Mouse (Mus musculus) right cerebral cortex, postnatal 4 days (tissue): ENCODE data around the gene Faap20.

Experiments used
- DNase-seq: peaks from one replicate; pipeline ENCODE4 v3.0.0-alpha.2; 2022

Faap20 gene

DNA sequence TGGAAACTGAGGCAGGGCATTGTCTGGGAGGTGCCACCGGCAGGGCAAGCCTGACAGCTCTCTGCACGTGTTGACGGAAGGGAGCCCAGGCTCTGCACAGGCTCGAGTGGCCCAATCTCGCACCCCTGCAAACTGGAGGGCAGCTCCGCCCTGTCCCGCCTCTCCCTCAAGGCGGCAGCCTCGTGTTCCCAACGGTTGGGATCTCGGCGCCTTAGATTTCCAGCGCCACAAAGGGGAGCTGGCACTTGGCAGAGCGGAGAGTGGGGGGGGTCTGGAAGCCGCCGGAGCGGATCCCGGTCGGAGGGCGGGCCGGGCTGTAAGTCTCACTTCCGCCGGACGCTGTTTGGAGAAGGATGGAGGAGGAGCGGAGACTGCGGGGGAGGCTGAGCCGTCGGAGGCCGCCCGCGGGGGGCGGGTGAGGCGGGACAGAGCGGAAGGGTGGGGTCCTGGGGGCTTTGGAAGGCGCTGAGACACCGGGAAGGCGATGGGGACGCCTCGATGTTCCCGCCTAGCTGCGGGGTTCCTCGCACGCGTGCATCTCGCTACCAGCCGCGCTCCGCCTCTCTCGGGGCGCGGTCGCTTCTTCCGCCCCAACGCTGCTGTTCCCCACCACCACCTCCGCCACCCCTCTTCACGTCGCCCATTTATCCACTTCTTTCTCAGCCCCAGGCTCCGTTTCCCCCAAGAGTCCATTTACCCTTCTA is at the start of gene Faap20:
TSS of gene Faap20 (plus strand) at position 155 of the 704 bp plus-strand sequence.
- DNase-seq = peak; percentile 87

GRCm38 (mm10) chr4:155200861-155201390 is 48.7 kb upstream of the Faap20 start:
- no peak for DNase-seq

DNA sequence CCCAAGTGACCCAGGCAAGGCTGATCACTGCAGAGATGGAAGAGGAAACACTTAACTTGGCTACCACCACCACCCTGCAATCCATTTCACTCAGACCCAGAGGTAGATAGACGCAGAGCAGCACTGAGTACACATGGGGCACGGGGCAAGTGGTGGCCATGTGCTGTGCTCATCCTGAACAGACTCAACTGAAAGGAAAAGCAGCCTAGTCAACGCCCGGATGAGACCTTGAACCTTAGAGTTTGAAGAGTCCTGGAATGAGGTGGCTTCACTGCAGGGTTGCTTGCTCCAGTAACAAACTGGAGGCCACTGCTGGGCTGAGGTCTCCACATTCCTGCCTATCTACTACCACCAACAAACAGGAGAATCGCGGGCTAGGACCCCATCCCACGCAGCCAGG is 47.8 kb upstream of the Faap20 start:
- no peak for DNase-seq

DNA sequence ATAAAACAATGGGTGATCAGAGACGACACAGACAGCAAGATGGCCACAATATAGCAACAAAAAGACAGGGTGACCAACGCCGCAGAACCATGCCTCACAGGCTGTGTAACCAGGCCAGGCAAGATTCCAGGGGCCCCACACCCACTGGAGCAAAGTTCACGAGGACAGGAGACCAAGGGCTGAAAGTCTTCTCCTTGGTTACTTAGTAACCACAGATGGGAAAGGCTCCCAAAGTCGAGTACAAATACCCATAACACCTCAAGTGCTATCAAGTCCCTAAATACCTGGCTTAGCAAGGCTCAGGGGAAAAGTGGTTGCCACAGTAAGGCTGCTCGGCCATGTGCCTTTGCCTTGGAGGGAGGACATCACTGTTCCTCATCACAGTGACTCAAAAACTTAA is 43.7 kb upstream of the Faap20 start:
- no peak for DNase-seq

- no peak for DNase-seq
Measured at GRCm38 (mm10) chr4:155206498-155206897, 43.1 kb upstream of the Faap20 start.

DNA sequence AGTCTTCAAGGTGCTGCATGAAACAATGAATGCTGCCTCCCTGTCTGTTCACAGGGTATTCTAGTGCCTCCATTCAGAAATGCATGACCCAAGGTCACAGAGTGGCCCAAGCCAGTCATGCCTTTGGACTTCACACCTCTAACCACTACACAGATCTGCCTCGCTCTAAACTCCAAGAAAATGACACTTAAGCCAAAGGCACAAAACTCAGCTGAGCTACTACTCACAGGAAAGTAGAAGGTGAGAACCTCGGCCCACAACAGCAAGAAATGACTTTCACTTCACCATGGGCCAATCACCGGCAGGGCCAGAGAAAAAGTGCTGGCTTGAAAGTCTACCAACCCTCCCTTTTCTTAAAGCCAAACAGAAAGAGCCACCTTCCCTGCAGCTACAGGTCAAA is 41.8 kb upstream of the Faap20 start:
- no peak for DNase-seq

DNA sequence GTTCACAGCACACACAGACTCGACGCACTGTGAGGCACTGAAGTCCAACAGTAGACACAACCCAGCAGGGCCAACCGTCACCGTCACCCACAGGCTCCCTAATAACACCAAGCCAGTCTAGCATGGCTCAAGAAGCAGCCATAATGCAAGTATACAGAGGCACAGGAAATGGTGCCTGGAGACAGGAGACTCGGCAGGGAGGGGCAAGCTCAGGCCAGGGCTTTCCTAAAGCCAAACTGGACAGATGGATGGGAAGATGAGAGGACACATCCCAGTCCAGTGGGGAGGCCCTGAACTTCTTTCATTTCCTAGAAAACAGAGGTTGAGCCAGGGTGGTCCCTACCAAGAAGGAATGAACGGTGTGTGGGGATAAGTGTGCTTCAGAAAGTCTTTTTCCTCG is 41.0 kb upstream of the Faap20 start:
- DNase-seq = no peak

GRCm38 (mm10) chr4:155209079-155209478 is 40.5 kb upstream of the Faap20 start:
- DNase-seq = no peak

DNA sequence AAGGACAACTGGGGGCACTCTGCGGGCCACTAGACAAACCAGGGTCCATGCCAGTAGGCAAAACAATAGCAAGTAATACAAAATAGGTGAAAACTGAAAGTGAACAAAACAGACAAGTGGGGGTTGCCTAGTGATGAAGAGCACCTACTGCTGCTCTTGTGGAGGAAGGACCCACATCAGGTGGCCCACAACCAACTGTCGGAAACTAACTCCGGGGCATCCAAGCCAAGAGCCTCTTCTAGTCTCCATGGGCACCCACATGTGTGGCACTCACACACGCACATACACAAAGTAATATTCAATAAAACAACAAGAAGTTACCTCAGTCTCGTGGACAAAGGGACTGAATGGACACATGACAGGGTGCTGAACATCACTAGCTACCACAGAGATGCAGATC is 40.1 kb upstream of the Faap20 start:
- DNase-seq = no peak

DNA sequence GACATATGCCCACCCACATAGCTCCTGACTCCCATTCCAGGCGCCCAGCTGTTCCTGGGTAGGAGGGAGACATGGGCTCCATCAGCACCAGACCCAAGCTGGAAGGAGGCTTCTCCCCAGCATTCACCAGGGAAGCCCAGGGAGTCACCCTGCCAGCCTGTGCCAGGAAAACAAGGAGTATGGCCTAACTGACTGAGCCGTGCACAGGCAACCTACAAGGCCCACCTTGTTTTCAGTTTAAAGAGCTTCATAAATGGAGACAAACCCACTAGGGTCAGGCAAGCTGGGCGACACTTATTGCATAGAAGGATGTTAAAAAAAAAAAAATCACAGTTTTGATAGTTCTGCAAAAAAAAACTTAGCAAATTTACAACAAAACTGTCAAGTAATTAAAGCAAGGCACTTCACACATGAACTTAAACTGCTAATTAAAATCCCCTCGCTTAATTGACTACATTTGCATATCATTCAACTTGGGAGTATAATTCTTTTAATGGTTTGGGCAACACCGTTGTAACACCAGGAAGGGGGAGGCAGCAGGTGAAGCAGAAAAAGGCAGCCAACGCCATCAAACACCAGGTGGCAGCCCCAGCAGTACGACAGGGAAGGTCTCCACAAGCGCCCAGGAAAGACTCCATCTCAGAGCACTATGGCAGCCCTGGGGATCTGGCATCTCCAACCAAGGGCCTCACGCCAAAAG is 36.4 kb upstream of the Faap20 start:
- DNase-seq = no peak

DNA sequence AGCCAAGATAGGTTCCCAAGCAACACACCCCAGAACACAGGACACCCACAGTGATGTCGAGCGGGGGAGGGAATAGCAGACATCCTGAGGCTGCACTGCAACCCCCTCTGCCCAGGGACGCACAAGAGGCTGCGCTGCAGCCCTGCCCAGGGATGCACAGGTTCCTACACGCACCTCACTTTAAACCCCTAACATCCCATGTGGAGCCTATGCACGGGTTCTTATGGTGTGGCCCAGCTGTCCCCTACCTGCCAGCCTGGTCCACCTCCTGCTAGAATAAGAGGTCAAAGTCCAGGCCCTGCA is 35.9 kb upstream of the Faap20 start:
- DNase-seq = no peak

DNA sequence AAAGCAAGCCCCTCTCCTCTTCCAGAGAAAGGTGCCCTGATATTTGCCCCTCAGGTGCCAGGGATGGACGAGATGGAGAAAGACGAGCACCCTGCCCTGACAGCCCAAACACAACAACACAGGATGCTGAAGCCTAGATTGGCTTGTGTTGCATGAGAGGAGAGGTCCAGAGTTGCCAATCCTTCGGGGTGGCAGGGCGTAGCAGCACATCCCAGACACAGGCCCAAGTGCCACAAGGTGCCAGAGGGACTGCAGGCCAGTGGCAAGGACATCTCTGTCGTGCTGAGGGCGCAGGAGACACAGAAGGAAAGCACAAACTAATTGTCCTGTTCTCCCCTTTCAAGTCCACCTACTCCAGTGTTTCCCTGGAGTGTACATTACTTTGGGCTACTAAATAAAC is 35.4 kb upstream of the Faap20 start:
- no peak for DNase-seq

DNA sequence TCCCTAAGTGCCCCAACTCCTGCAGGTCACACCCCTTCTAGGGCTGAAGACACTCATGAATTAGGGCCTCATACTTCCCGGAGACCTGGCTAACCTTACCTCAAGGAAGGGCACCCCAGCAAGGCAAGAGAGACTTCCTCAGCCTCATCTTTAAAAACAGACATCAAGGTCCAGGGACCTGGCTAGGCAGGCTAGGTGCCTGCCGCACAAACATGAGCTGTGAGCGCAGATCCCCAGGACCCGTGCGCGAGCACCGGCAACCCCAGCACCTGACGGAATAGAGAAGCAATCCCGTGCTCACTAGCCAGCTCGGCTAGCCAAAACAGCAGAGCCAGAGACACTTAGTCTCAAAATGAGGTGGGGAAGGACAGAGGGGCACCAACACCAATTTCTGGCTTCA is 34.8 kb upstream of the Faap20 start:
- no peak for DNase-seq

- DNase-seq = no peak
Measured at GRCm38 (mm10) chr4:155215203-155215602, 34.4 kb upstream of the Faap20 start.

GRCm38 (mm10) chr4:155215773-155216630 is 33.6 kb upstream of the Faap20 start:
- DNase-seq = no peak

DNA sequence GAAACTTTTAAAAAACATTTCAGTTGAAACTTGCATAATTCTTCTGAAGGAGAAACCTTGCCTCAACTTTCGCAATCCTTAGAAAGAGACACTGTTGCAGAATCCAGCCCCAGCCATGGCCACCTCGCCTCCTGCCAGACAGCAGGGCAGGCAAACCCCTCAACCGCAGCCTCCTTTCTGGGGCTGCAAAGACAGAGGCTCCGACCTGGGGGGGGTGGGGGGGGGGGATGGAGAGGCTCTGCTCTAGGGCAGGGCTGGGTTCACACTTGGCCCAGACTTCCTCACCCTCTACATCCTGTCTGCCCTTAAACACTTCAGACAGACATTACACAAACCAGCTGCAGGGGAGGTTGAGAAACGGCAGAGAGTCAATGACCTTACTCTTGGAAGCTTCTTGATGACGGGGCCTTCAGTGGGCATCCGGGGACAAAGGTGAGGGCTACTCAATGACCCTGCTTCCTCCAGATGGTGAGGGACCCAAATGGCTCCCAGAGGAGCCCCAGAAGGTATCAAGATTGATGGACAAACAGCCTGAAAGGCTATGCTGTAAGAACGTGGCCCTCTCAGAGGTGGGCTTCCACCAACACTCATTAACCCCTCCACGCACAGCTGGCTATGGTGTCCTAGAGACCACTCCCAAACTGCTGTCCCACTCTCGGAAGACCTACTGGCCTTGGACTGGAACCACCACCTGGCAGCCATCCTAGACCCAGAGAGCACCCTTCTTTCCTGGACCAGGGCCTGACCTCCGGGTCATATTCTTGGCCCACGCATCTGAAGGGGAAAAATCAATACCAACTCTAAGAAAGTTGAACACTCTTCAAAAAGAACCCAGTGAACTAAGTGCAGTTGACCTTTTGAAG is 32.1 kb upstream of the Faap20 start:
- DNase-seq = no peak

DNA sequence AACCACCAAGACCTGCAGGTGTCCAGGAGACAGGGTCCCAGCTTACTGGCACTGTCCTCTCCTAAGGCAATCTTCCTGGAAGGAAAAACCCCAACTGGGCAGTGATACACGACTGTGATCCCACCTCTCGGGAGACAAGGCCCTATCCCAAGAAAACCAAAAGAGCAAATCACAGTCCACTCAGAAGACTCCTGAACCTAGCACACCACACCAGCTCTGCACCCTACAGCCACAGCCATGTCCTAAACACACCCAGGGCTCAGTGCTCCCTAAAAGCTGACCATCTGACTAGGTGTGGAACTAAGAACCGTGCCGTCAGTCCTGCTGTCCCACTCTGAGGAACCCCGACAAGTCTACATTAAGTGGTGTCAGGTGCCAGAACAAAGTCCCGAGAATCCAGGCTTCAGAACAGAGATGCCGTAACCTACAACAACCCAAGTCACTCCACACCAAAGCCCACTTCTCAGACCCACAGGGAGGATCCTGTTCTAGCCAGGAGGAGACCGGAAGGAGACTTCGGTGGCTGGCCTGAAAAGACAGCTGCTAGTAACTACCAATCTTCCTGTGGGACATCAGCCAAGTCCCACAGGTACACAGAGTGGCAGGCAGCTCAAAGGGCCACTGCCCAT is 31.4 kb upstream of the Faap20 start:
- DNase-seq = no peak

DNA sequence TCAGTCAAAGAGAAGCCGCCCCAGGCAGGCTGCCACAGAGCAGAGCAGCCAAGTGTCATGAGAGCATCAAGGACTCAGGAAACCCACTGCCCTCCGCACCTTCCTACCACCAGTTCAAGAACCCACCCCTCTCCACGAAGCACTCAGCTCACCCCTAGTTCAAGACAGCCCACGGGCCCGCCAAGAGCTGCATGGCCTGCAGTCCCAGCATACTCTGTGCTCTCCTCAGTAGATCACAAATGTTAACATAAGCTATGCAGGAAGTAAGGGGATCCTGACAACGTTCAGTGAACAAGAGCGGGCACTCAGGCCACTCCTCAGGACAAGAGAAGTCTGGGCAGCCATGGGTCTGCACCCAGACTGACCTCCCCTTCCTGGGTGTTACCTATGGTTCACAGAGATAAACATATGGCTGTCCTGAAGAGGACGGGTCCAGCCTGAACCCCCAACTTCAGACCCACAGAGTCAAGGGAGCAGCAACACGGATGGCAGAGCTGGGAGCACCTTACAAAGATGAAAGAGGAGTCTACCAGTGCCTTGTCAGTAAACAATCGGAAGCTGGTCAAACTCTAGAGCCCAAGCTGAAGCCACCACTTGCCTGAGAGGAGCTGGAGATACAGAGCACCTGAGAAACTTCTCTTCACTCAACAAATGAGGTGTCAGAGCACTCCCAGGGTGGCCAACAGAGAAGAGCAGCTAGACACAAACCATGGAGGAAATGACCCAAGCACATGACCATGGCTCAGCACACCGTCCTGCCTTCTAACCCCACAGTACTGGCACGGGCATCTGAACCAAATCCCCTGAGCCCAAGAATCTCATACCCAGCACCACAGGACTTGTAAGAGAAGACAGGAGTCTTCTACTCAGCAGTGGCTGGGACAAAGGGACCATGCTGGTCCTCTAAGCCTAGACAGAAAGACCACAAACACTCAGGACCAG is 30.1 kb upstream of the Faap20 start:
- DNase-seq = no peak

- DNase-seq = peak; percentile 71
Measured at GRCm38 (mm10) chr4:155220213-155221100, 29.1 kb upstream of the Faap20 start.

DNA sequence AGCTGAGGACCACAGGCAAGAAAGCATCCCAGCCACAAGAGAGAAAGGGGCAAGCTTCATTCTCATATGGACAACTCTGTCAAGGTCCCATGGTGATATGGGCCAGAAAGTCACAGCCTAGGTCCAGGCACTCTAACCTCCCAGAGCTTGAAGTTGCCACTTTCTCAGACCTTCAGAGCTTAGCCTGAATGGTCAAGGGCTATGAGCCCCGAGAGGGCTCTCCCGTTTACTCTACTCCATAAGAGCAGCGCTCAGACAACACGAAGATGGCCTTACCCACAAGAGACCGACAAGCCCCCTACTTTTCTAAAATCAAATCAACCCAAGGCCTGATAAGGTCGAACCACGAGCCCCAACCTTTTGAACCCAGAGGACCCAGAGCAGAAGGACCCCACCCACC is 28.5 kb upstream of the Faap20 start:
- no peak for DNase-seq
